Mouse (Mus musculus): Measurements from ENCODE around the gene Vmn1r22. TPM values are rescaled to one million over a fixed set of nuclear protein-coding genes. Genes with fewer than 3 reads are reported as not detected.

Gene Vmn1r22
- not detected for polyA plus RNA-seq (2014; fragmentation: Illumina TruSeq; extraction: RNeasy Lipid Tissue Mini Kit (QIAGEN cat#74804); ENCODE audit: low read depth, low replicate concordance)

GRCm38 (mm10) chr6:57907928-57908327, at the start of gene Vmn1r22:
TSS of gene Vmn1r22 (minus strand) at chr6:57908028.

GRCm38 (mm10) chr6:57926738-57927137, 18.9 kb upstream of the Vmn1r22 start, which contains the start of gene Vmn1r23:
TSS of gene Vmn1r23 (minus strand) at chr6:57926838.

GRCm38 (mm10) chr6:57850286-57850685, 57.5 kb downstream of the Vmn1r22 start, which contains the start of gene Vmn1r21:
TSS of gene Vmn1r21 (minus strand) at chr6:57850343.

Other genes with a start within 250 kb of the Vmn1r22 start
- gene Pyurf, start 215.9 kb downstream of the Vmn1r22 start, polyA plus RNA-seq (2014; fragmentation: Illumina TruSeq; extraction: RNeasy Lipid Tissue Mini Kit (QIAGEN cat#74804); ENCODE audit: low read depth, low replicate concordance) = 15.7 TPM
- 15.3 TPM for gene Lancl2, start 205.5 kb downstream of the Vmn1r22 start, polyA plus RNA-seq (2014; fragmentation: Illumina TruSeq; extraction: RNeasy Lipid Tissue Mini Kit (QIAGEN cat#74804); ENCODE audit: low read depth, low replicate concordance)
- 19.8 TPM for gene Vopp1, start 82.9 kb downstream of the Vmn1r22 start, polyA plus RNA-seq (2014; fragmentation: Illumina TruSeq; extraction: RNeasy Lipid Tissue Mini Kit (QIAGEN cat#74804); ENCODE audit: low read depth, low replicate concordance)
- not detected for gene Vmn1r21, start 57.7 kb downstream of the Vmn1r22 start, polyA plus RNA-seq (2014; fragmentation: Illumina TruSeq; extraction: RNeasy Lipid Tissue Mini Kit (QIAGEN cat#74804); ENCODE audit: low read depth, low replicate concordance)
- gene Vmn1r23, start 18.8 kb upstream of the Vmn1r22 start, polyA plus RNA-seq (2014; fragmentation: Illumina TruSeq; extraction: RNeasy Lipid Tissue Mini Kit (QIAGEN cat#74804); ENCODE audit: low read depth, low replicate concordance) = not detected
- gene Vmn1r24, start 53.5 kb upstream of the Vmn1r22 start, polyA plus RNA-seq (2014; fragmentation: Illumina TruSeq; extraction: RNeasy Lipid Tissue Mini Kit (QIAGEN cat#74804); ENCODE audit: low read depth, low replicate concordance) = not detected
- not detected for gene Vmn1r25, start 72.8 kb upstream of the Vmn1r22 start, polyA plus RNA-seq (2014; fragmentation: Illumina TruSeq; extraction: RNeasy Lipid Tissue Mini Kit (QIAGEN cat#74804); ENCODE audit: low read depth, low replicate concordance)
- not detected for gene Vmn1r26, start 107.1 kb upstream of the Vmn1r22 start, polyA plus RNA-seq (2014; fragmentation: Illumina TruSeq; extraction: RNeasy Lipid Tissue Mini Kit (QIAGEN cat#74804); ENCODE audit: low read depth, low replicate concordance)

Measured in adipose tissue, adult 10 weeks (tissue).